Mouse (Mus musculus) yolk sac, embryonic 10.5 days (tissue): ENCODE data around the gene Ddx23.

ENCODE experiments used
- DNase-seq: peaks from one replicate; pipeline ENCODE4 v3.0.0-alpha.2; 2017; ENCODE audit warnings: low spot score

Gene Ddx23

GRCm38 (mm10) chr15:98662567-98663545, at the start of gene Ddx23:
Gene Ddx23, minus strand, starts transcription at chr15:98662894.
- peak; percentile 97 for DNase-seq

- DNase-seq, result peak; percentile 35
Measured at GRCm38 (mm10) chr15:98710442-98710841, 47.7 kb upstream of the Ddx23 start.

GRCm38 (mm10) chr15:98707766-98708372, 45.2 kb upstream of the Ddx23 start, which contains the start of gene Ccdc65:
Gene Ccdc65, plus strand, starts transcription at chr15:98708207.
- DNase-seq, result peak; percentile 67

GRCm38 (mm10) chr15:98704312-98704711, 41.6 kb upstream of the Ddx23 start:
- DNase-seq, result no peak

- DNase-seq, result peak; percentile 74
Measured at GRCm38 (mm10) chr15:98699190-98700105, 36.8 kb upstream of the Ddx23 start.

- DNase-seq, result no peak
Measured at GRCm38 (mm10) chr15:98696216-98696615, 33.5 kb upstream of the Ddx23 start.

- DNase-seq, result no peak
Measured at GRCm38 (mm10) chr15:98695726-98696125, 33.0 kb upstream of the Ddx23 start.

- DNase-seq, result peak; percentile 58
Measured at GRCm38 (mm10) chr15:98692171-98692715, 29.5 kb upstream of the Ddx23 start.

- no peak for DNase-seq
Measured at GRCm38 (mm10) chr15:98691486-98692147, 28.9 kb upstream of the Ddx23 start.

GRCm38 (mm10) chr15:98689682-98690081, 27.0 kb upstream of the Ddx23 start:
- DNase-seq, result no peak

GRCm38 (mm10) chr15:98685926-98686325, 23.2 kb upstream of the Ddx23 start:
- DNase-seq, result no peak

GRCm38 (mm10) chr15:98683746-98684145, 21.1 kb upstream of the Ddx23 start:
- DNase-seq, result no peak

GRCm38 (mm10) chr15:98683177-98683576, 20.5 kb upstream of the Ddx23 start:
- DNase-seq, result peak; percentile 49

- DNase-seq, result no peak
Measured at GRCm38 (mm10) chr15:98681633-98682032, 18.9 kb upstream of the Ddx23 start.

GRCm38 (mm10) chr15:98680660-98681059, 18.0 kb upstream of the Ddx23 start:
- DNase-seq, result no peak

GRCm38 (mm10) chr15:98677977-98678376, 15.3 kb upstream of the Ddx23 start:
- no peak for DNase-seq

GRCm38 (mm10) chr15:98676940-98677728, 14.4 kb upstream of the Ddx23 start, which contains the start of gene Rnd1:
Gene Rnd1, minus strand, starts transcription at chr15:98677461.
- DNase-seq, result peak; percentile 81

GRCm38 (mm10) chr15:98676471-98676870, 13.8 kb upstream of the Ddx23 start:
- DNase-seq, result no peak

GRCm38 (mm10) chr15:98675634-98676250, 13.0 kb upstream of the Ddx23 start:
- DNase-seq, result no peak
